Mouse (Mus musculus) midbrain, embryonic 12.5 days (tissue): ENCODE data around the gene Tmem255a. TPM values are rescaled to one million over a fixed set of nuclear protein-coding genes. Genes with fewer than 3 reads are reported as not detected.
A peak's percentile ranks its signal among the peaks of the same experiment; 100 is the strongest.
"Not testable (repeated sequence)": the region's sequence is repeated elsewhere in the genome, so short reads cannot be mapped to it uniquely, and the experiment has no call there.

Source experiments
- ATAC-seq: fragments of 200-750 bp; cut with Nextera tagmentation; 2 replicates; pipeline ENCODE4 v1.8.0; 2017; ENCODE audit warnings: low read depth, moderate TSS enrichment, moderate library complexity; ENCODE audit not compliant: low FRiP score
- H3K27ac ChIP-seq: fragments of 300-500 bp; sonication (generic); replicated peaks from 2 replicates; pipeline ENCODE4 v1.5.1; 2016; ENCODE audit warnings: mild to moderate bottlenecking
- H3K27me3 ChIP-seq: fragments of 300-500 bp; sonication (generic); 2 replicates; pipeline ENCODE4 v1.6.1; 2016; ENCODE audit warnings: mild to moderate bottlenecking
- H3K36me3 ChIP-seq: fragments of 300-500 bp; sonication (generic); 2 replicates; pipeline ENCODE4 v1.6.1; 2016
- H3K4me1 ChIP-seq: fragments of 300-500 bp; sonication (generic); 2 replicates; pipeline ENCODE4 v1.6.1; 2016
- H3K4me2 ChIP-seq: fragments of 300-500 bp; sonication (generic); replicated peaks from 2 replicates; pipeline ENCODE4 v1.6.1; 2016; ENCODE audit warnings: mild to moderate bottlenecking, moderate library complexity
- H3K4me3 ChIP-seq: fragments of 300-500 bp; sonication (generic); 2 replicates; pipeline ENCODE4 v1.5.1; 2016; ENCODE audit warnings: mild to moderate bottlenecking
- H3K9ac ChIP-seq: fragments of 300-500 bp; sonication (generic); replicated peaks from 2 replicates; pipeline ENCODE4 v1.6.1; 2016; ENCODE audit warnings: mild to moderate bottlenecking, moderate library complexity
- H3K9me3 ChIP-seq: fragments of 300-500 bp; sonication (generic); 2 replicates; pipeline ENCODE4 v1.6.1; 2016; ENCODE audit warnings: mild to moderate bottlenecking
- WGBS: fragments of 180-500 bp; shearing (Covaris S2); methylation state at CpG from one replicate; pipeline ENCODE4 v1.1.7; 2016; 5-methylcytosine and 5-hydroxymethylcytosine counted together
- polyA plus RNA-seq: library from polyadenylated mRNA; unstranded; fragments of >200 nt; fragmentation: Nextera tagmentation; extraction: Ambion mirVana; gene quantifications from 2 replicates; pipeline ENCODE4 v1.2.1, GENCODE M21; 2016

The Tmem255a gene
- polyA plus RNA-seq, 1 experiment from 2014 or later = 13.1 TPM

GRCm38 (mm10) chrX:38207392-38207791 lies 44.8 kb downstream of the Tmem255a start:
- Histone ChIP-seq H3K27me3 (no peaks in the 10 kb centered on the region), H3K27ac (no peak overlapping the region), H3K4me3 (no peak overlapping the region), H3K4me2 (no peak overlapping the region), H3K9ac (no peak overlapping the region), H3K4me1 (no peaks in the 10 kb centered on the region), H3K36me3 (no peaks in the 10 kb centered on the region), H3K9me3 (no peaks in the 10 kb centered on the region)
- ATAC-seq = no peak
- 72% methylated on average over 1 of the region's 1 CpGs for WGBS

- Histone ChIP-seq H3K9ac (no peak overlapping the region), H3K36me3 (no peaks in the 10 kb centered on the region), H3K4me1 (no peaks in the 10 kb centered on the region), H3K27ac (no peak overlapping the region), H3K27me3 (no peaks in the 10 kb centered on the region), H3K4me3 (no peak overlapping the region), H3K9me3 (no peaks in the 10 kb centered on the region), H3K4me2 (no peak overlapping the region)
- ATAC-seq = no peak
- WGBS = 81% methylated on average over 2 of the region's 2 CpGs
These were observed 50.4 kb downstream of the Tmem255a start for GRCm38 (mm10) chrX:38201816-38202215.

GRCm38 (mm10) chrX:38190458-38190764 lies 61.8 kb downstream of the Tmem255a start:
- no peaks in the 10 kb centered on the region for H3K4me1 ChIP-seq
- 0 out of 2 replicates have a peak, but pooled peaks cover 7% of the 10 kb centered on the region for H3K36me3 ChIP-seq
- peak overlapping the region; percentile 86 for H3K27ac ChIP-seq
- WGBS = 25% methylated on average over 3 of the region's 3 CpGs
- H3K9ac ChIP-seq = peak overlapping the region; percentile 81
- peak overlapping the region; percentile 65 for H3K4me3 ChIP-seq
- peak overlapping the region; percentile 58 for H3K4me2 ChIP-seq
- peak; percentile 7; the same call in 1 of the 2 replicates for ATAC-seq
- no peaks in the 10 kb centered on the region for H3K27me3 ChIP-seq
- H3K9me3 ChIP-seq = no peaks in the 10 kb centered on the region

GRCm38 (mm10) chrX:38189552-38190457 lies 62.4 kb downstream of the Tmem255a start, which contains the start of gene Zbtb33:
Gene Zbtb33 (plus strand): TSS chrX:38189793.
- H3K4me2 ChIP-seq = peak within 1 kb of the TSS; percentile 58
- peak within 1 kb of the TSS; percentile 81 for H3K9ac ChIP-seq
- 27% methylated on average over 67 of the region's 72 CpGs for WGBS
- H3K4me3 ChIP-seq = peak within 1 kb of the TSS; percentile 65
- peak; percentile 96 for ATAC-seq
- H3K4me1 ChIP-seq = no peaks in the 10 kb centered on the region
- no peaks in the 10 kb centered on the region for H3K27me3 ChIP-seq
- 0 out of 2 replicates have a peak, but pooled peaks cover 7% of the 10 kb centered on the region for H3K36me3 ChIP-seq
- H3K9me3 ChIP-seq = no peaks in the 10 kb centered on the region
- H3K27ac ChIP-seq = peak within 1 kb of the TSS; percentile 86

- Histone ChIP-seq H3K4me3 (no peak overlapping the region), H3K9ac (no peak overlapping the region), H3K36me3 (no peaks in the 10 kb centered on the region), H3K4me1 (no peaks in the 10 kb centered on the region), H3K27me3 (no peaks in the 10 kb centered on the region), H3K9me3 (no peaks in the 10 kb centered on the region), H3K27ac (no peak overlapping the region), H3K4me2 (no peak overlapping the region)
- no peak for ATAC-seq
- WGBS = 30% methylated on average over 2 of the region's 2 CpGs
These were observed 66.7 kb downstream of the Tmem255a start for GRCm38 (mm10) chrX:38185520-38185919.

GRCm38 (mm10) chrX:38181608-38182258 lies 70.5 kb downstream of the Tmem255a start:
- Histone ChIP-seq H3K9ac (no peak overlapping the region), H3K27ac (no peak overlapping the region), H3K9me3 (peaks cover 4% of the 10 kb centered on the region; the same call in 1 of the 2 replicates), H3K27me3 (no peaks in the 10 kb centered on the region), H3K4me1 (no peaks in the 10 kb centered on the region), H3K4me3 (peak overlapping the region; percentile 40), H3K36me3 (no peaks in the 10 kb centered on the region), H3K4me2 (peak overlapping the region; percentile 59)
- ATAC-seq = peak; percentile 66
- 12% methylated on average over 13 of the region's 15 CpGs for WGBS

- 31% methylated on average over 38 of the region's 38 CpGs for WGBS
- Histone ChIP-seq H3K9me3 (peaks cover 4% of the 10 kb centered on the region; the same call in 1 of the 2 replicates), H3K4me3 (peak overlapping the region; percentile 40), H3K4me1 (no peaks in the 10 kb centered on the region), H3K4me2 (peak overlapping the region; percentile 59), H3K27me3 (no peaks in the 10 kb centered on the region), H3K9ac (peak overlapping the region; percentile 47; the same call in 1 of the 2 replicates), H3K27ac (no peak overlapping the region), H3K36me3 (no peaks in the 10 kb centered on the region)
- ATAC-seq = peak; percentile 72
These were observed 71.3 kb downstream of the Tmem255a start for GRCm38 (mm10) chrX:38180656-38181607.

- H3K9ac ChIP-seq = 0 out of 2 replicates have a peak overlapping the region, but pooled peaks have one; percentile 34
- not testable (repeated sequence) for H3K9me3 ChIP-seq, H3K36me3 ChIP-seq, H3K27ac ChIP-seq, H3K27me3 ChIP-seq, H3K4me1 ChIP-seq
- H3K4me2 ChIP-seq = peak overlapping the region; percentile 29; the same call in 1 of the 2 replicates
- peak overlapping the region; percentile 28 for H3K4me3 ChIP-seq
- 37% methylated on average over 19 of the region's 19 CpGs for WGBS
- peak; percentile 75; the same call in 1 of the 2 replicates for ATAC-seq
These were observed 72.3 kb downstream of the Tmem255a start for GRCm38 (mm10) chrX:38179891-38180310.

GRCm38 (mm10) chrX:38166592-38166991 lies 85.6 kb downstream of the Tmem255a start:
- no peaks in the 10 kb centered on the region for H3K36me3 ChIP-seq
- no peaks in the 10 kb centered on the region for H3K27me3 ChIP-seq
- no peaks in the 10 kb centered on the region for H3K9me3 ChIP-seq
- H3K4me1 ChIP-seq = no peaks in the 10 kb centered on the region
- H3K9ac ChIP-seq = no peak overlapping the region
- H3K4me3 ChIP-seq = no peak overlapping the region
- 74% methylated on average over 4 of the region's 4 CpGs for WGBS
- no peak for ATAC-seq
- no peak overlapping the region for H3K27ac ChIP-seq
- H3K4me2 ChIP-seq = no peak overlapping the region

GRCm38 (mm10) chrX:38166064-38166463 lies 86.2 kb downstream of the Tmem255a start:
- Histone ChIP-seq H3K9me3 (no peaks in the 10 kb centered on the region), H3K36me3 (no peaks in the 10 kb centered on the region), H3K4me2 (no peak overlapping the region), H3K4me1 (no peaks in the 10 kb centered on the region), H3K27me3 (no peaks in the 10 kb centered on the region), H3K9ac (no peak overlapping the region), H3K4me3 (no peak overlapping the region), H3K27ac (no peak overlapping the region)
- 83% methylated on average over 9 of the region's 9 CpGs for WGBS
- no peak for ATAC-seq

- no peak for ATAC-seq
- no peak overlapping the region for H3K27ac ChIP-seq
- no peaks in the 10 kb centered on the region for H3K27me3 ChIP-seq
- H3K36me3 ChIP-seq = no peaks in the 10 kb centered on the region
- WGBS = 84% methylated on average over 3 of the region's 3 CpGs
- no peak overlapping the region for H3K9ac ChIP-seq
- no peak overlapping the region for H3K4me3 ChIP-seq
- no peak overlapping the region for H3K4me2 ChIP-seq
- H3K4me1 ChIP-seq = no peaks in the 10 kb centered on the region
- H3K9me3 ChIP-seq = no peaks in the 10 kb centered on the region
These were observed 86.9 kb downstream of the Tmem255a start for GRCm38 (mm10) chrX:38165315-38165714.
